In genomic region chr12:105839096-105839495, GRCm38 (mm10) we compare ENCODE assay signal across 8 mouse cellular contexts. TPM values are rescaled to one million over a fixed set of nuclear protein-coding genes. Genes with fewer than 3 reads are reported as not detected.
DNase-seq lines count a peak whose midpoint lies in the region; ATAC-seq and TF ChIP-seq lines count a peak whose summit lies in the region.

No protein-coding gene starts in this region.

- H3K27me3 ChIP-seq in forebrain, embryonic 15.5 days = no peaks in the 10 kb centered on the region
- no peaks in the 10 kb centered on the region for H3K27me3 ChIP-seq in forebrain, embryonic 12.5 days
- no peaks in the 10 kb centered on the region for H3K27me3 ChIP-seq in liver, postnatal 0 days (ENCODE audit: insufficient read depth, low read length)
- H3K27me3 ChIP-seq in liver, embryonic 11.5 days (replicated peaks; ENCODE audit: control insufficient read depth, insufficient read depth, low read length) = no peaks in the 10 kb centered on the region
- no peaks in the 10 kb centered on the region for H3K27me3 ChIP-seq in neural tube, embryonic 15.5 days (replicated peaks)

- DNase-seq in liver, postnatal 0 days = no peak
- no peak for DNase-seq in liver, embryonic 11.5 days (ENCODE audit: low spot score)
- peak; percentile 66 for DNase-seq in brain, embryonic 18.5 days (ENCODE audit: low read depth, low spot score)
- DNase-seq in kidney, postnatal 4 days = no peak
- DNase-seq in spleen, adult 12 weeks (ENCODE audit: low spot score) = no peak

- H3K36me3 ChIP-seq in forebrain, embryonic 15.5 days = peaks cover 29% of the 10 kb centered on the region
- peaks cover 50% of the 10 kb centered on the region for H3K36me3 ChIP-seq in forebrain, embryonic 12.5 days (replicated peaks)
- H3K36me3 ChIP-seq in liver, postnatal 0 days (replicated peaks; ENCODE audit: insufficient read depth, low read length) = peaks cover 58% of the 10 kb centered on the region
- peaks cover 38% of the 10 kb centered on the region for H3K36me3 ChIP-seq in liver, embryonic 11.5 days (ENCODE audit: control insufficient read depth, insufficient read depth, low read length)
- peaks cover 24% of the 10 kb centered on the region for H3K36me3 ChIP-seq in neural tube, embryonic 15.5 days

- peak; percentile 49; the same call in 1 of the 2 replicates for ATAC-seq in forebrain, embryonic 15.5 days (replicated peaks)
- no peak for ATAC-seq in forebrain, embryonic 12.5 days (ENCODE audit: low FRiP score)
- no peak for ATAC-seq in liver, postnatal 0 days
- no peak for ATAC-seq in liver, embryonic 11.5 days (replicated peaks; ENCODE audit: low FRiP score)
- peak; percentile 57; the same call in 1 of the 2 replicates for ATAC-seq in neural tube, embryonic 15.5 days (ENCODE audit: low FRiP score)

- H3K9me3 ChIP-seq in forebrain, embryonic 15.5 days = no peaks in the 10 kb centered on the region
- 0 out of 2 replicates have a peak, but pooled peaks cover 6% of the 10 kb centered on the region for H3K9me3 ChIP-seq in forebrain, embryonic 12.5 days
- no peaks in the 10 kb centered on the region for H3K9me3 ChIP-seq in liver, postnatal 0 days (ENCODE audit: low read length)
- no peaks in the 10 kb centered on the region for H3K9me3 ChIP-seq in liver, embryonic 11.5 days (ENCODE audit: control insufficient read depth, low read length)
- H3K9me3 ChIP-seq in neural tube, embryonic 15.5 days (replicated peaks) = no peaks in the 10 kb centered on the region

- no peak overlapping the region for H3K4me2 ChIP-seq in forebrain, embryonic 15.5 days (replicated peaks)
- no peak overlapping the region for H3K4me2 ChIP-seq in forebrain, embryonic 12.5 days
- no peak overlapping the region for H3K4me2 ChIP-seq in liver, postnatal 0 days (ENCODE audit: low read depth, low read length)
- no peak overlapping the region for H3K4me2 ChIP-seq in liver, embryonic 11.5 days
- H3K4me2 ChIP-seq in neural tube, embryonic 15.5 days = no peak overlapping the region

- TF ChIP-seq CTCF in liver, postnatal 0 days (IDR thresholded peaks at IDR 0.05; ENCODE audit: low read depth) = peak; percentile 58

- WGBS in forebrain, embryonic 15.5 days = 48% methylated on average over 4 of the region's 4 CpGs
- WGBS in forebrain, embryonic 12.5 days = 79% methylated on average over 4 of the region's 4 CpGs
- WGBS in liver, postnatal 0 days (ENCODE audit: insufficient replicate concordance) = 78% methylated on average over 4 of the region's 4 CpGs
- WGBS in liver, embryonic 11.5 days = 86% methylated on average over 4 of the region's 4 CpGs
- WGBS in neural tube, embryonic 15.5 days = 64% methylated on average over 4 of the region's 4 CpGs

- H3K9ac ChIP-seq in forebrain, embryonic 15.5 days (replicated peaks) = no peak overlapping the region
- no peak overlapping the region for H3K9ac ChIP-seq in forebrain, embryonic 12.5 days
- no peak overlapping the region for H3K9ac ChIP-seq in liver, postnatal 0 days (replicated peaks)
- no peak overlapping the region for H3K9ac ChIP-seq in liver, embryonic 11.5 days (ENCODE audit: low read depth, low read length)
- no peak overlapping the region for H3K9ac ChIP-seq in neural tube, embryonic 15.5 days (replicated peaks)

- no peak for TF ChIP-seq EP300 in liver, postnatal 0 days (IDR thresholded peaks at IDR 0.05; ENCODE audit: low read depth)

- peak overlapping the region; percentile 57 for H3K27ac ChIP-seq in forebrain, embryonic 15.5 days (replicated peaks)
- no peak overlapping the region for H3K27ac ChIP-seq in forebrain, embryonic 12.5 days
- no peak overlapping the region for H3K27ac ChIP-seq in liver, postnatal 0 days (ENCODE audit: low read depth)
- H3K27ac ChIP-seq in liver, embryonic 11.5 days (ENCODE audit: low read depth, low read length) = no peak overlapping the region
- H3K27ac ChIP-seq in neural tube, embryonic 15.5 days (replicated peaks) = no peak overlapping the region

- H3K4me1 ChIP-seq in forebrain, embryonic 15.5 days = peaks cover 27% of the 10 kb centered on the region
- H3K4me1 ChIP-seq in forebrain, embryonic 12.5 days = no peaks in the 10 kb centered on the region
- H3K4me1 ChIP-seq in liver, postnatal 0 days (ENCODE audit: insufficient read depth) = no peaks in the 10 kb centered on the region
- no peaks in the 10 kb centered on the region for H3K4me1 ChIP-seq in liver, embryonic 11.5 days (replicated peaks; ENCODE audit: control insufficient read depth, insufficient read depth, low read length)
- 0 out of 2 replicates have a peak, but pooled peaks cover 5% of the 10 kb centered on the region for H3K4me1 ChIP-seq in neural tube, embryonic 15.5 days

- H3K4me3 ChIP-seq in forebrain, embryonic 15.5 days = no peak overlapping the region
- H3K4me3 ChIP-seq in forebrain, embryonic 12.5 days (replicated peaks) = no peak overlapping the region
- no peak overlapping the region for H3K4me3 ChIP-seq in liver, postnatal 0 days (ENCODE audit: low read depth, low read length)
- no peak overlapping the region for H3K4me3 ChIP-seq in liver, embryonic 11.5 days (ENCODE audit: low read depth, low read length)
- no peak overlapping the region for H3K4me3 ChIP-seq in neural tube, embryonic 15.5 days (replicated peaks)

RNA-seq across cellular contexts. Expression of gene Papola, which starts 54.6 kb away (rescaled TPM):
- 211 and 220 TPM in 2 replicates for polyA plus RNA-seq in forebrain, embryonic 15.5 days (2015; fragmentation: Nextera tagmentation; extraction: Ambion mirVana)
- polyA plus RNA-seq in forebrain, embryonic 12.5 days (2016; fragmentation: Nextera tagmentation; extraction: Ambion mirVana) = 326 and 334 TPM in 2 replicates
- 66.7 and 70.7 TPM in 2 replicates for polyA plus RNA-seq in liver, postnatal 0 days (2015; fragmentation: Nextera tagmentation; extraction: Ambion mirVana)
- 178 and 192 TPM in 2 replicates for polyA plus RNA-seq in liver, embryonic 11.5 days (2014; fragmentation: Nextera tagmentation; extraction: Ambion mirVana)
- 137 and 161 TPM in 2 replicates for polyA plus RNA-seq in neural tube, embryonic 15.5 days (2015; fragmentation: Nextera tagmentation; extraction: Ambion mirVana)

Comparison
In these comparisons a context has a peak if more than half of its experiments do, and no peak if none do; other contexts are left out.
1. ATAC-seq: peak in forebrain, embryonic 15.5 days (single experiment) and neural tube, embryonic 15.5 days (single experiment); none in forebrain, embryonic 12.5 days (single experiment), liver, postnatal 0 days (single experiment) and liver, embryonic 11.5 days (single experiment).